Mouse (Mus musculus) fat pad, adult 2 months (tissue): ENCODE data around the gene Sorbs2.
A peak's percentile ranks its signal among the peaks of the same experiment; 100 is the strongest.

Source experiments
- DNase-seq: peaks from one replicate; pipeline ENCODE4 v3.0.0-alpha.2; 2011; ENCODE audit warnings: low read depth, low spot score; ENCODE audit errors: extremely low read depth

Sorbs2 gene

GRCm38 (mm10) chr8:45507634-45508321 is at the start of gene Sorbs2:
Gene Sorbs2 (plus strand): TSS chr8:45507788.
- DNase-seq, result no peak

DNA sequence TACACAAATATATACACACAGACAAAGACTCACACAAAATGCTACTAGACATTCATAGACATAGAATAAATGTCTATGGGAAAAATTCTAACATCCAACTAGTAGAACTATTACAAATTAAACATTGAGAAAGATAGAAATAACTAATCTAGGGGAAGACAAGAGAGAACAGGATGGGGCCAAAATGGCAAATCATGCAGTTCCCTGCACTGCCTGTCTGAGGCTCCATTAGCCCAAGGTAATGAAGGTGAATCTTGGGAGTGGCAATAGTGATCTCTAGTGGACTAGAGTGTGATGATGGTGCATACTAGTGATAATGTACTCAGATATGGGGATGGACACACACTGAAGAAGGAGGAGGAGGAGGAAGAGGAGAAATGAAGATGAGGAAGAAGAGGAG is 49.7 kb upstream of the Sorbs2 start:
- no peak for DNase-seq

- no peak for DNase-seq
Measured at GRCm38 (mm10) chr8:45469006-45469405, 38.6 kb upstream of the Sorbs2 start.

DNA sequence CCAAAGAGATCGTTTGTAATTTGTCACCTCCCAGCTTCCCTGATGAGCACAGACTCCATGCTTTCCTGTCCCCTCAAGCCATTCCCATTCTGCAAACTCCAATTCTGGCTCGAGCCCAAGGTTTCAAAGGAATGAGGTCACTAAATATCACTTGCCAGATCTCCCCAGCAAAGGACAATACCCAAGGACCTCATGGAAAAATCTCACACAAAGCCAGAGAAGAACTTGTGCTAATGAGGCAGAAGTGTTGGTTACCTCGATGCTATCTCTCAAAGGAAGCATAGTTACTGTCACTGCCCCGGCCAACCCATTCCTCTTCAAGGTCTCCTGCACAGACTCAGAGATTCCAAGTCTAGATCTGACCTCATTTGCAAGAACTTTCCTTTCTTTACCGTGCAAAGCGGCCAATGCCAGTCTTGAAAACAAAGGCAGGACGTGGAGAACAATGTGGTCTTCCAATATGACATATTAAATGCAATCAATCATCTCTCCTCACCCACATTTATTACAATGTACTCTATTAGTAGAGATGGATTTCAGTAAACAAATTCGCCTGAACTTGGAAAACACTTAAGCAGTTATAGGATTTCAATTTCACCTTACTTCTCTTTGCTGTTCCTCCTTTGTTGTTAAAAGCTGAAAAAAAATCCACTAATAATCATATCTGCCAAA is 37.9 kb upstream of the Sorbs2 start:
- no peak for DNase-seq

GRCm38 (mm10) chr8:45480886-45481285 is 26.7 kb upstream of the Sorbs2 start:
- DNase-seq, result no peak

GRCm38 (mm10) chr8:45486281-45486680 is 21.3 kb upstream of the Sorbs2 start:
- DNase-seq, result no peak

DNA sequence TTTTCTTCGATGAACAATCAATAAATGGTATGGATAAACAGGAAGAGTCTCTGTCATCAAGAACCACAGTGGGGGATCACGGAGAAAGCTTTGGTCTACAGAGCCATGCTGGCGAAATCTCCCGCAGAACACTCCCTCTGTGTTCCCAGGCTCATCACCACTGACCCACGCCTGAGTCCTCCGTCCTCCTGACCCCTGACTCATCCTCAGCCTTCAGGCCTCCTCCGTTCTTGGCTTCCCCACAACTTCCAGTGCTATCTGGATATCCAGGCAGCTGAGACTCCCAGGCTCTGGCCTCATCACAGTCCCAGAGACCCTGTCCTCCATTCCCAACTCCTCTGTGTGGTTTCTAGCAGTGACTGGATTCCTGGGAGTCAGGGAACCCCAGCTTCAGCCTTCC is 3.6 kb upstream of the Sorbs2 start:
- no peak for DNase-seq

DNA sequence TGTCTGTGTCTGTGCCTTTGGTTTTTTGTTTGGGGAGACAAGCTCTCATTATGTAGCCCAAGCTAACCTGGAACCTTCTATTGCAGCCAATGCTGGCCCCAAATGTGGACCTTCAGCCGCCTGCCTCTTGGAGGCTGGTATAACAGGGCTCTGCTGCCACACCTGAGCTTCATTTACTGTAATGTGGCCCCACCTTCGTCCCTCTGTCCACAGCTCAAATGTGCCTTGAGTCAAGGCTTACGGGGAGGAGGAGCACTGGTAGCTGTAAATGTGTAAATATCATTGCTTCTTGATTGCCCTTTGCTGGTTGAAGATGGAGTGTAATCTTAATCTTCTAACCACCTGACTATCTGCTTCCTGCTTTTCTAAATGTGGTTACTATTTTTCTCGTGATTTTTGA is 1.2 kb upstream of the Sorbs2 start:
- DNase-seq, result no peak

DNA sequence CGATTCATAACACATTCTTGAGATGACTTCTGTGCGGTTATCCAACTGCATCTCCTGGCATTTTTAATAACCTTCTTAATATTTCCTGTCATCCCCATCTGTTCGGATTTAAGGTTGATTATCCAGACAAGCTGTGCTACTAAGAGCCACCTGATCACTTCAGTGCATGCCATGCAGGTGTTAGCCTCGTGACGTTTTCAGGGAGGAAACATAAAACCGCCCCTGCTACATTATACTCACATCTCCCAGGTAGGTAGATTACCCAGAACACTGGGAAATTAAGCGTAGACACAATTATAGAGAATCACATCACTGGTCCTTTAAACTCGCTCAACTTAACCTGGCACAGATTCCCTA is 333 bp upstream of the Sorbs2 start:
- no peak for DNase-seq

DNA sequence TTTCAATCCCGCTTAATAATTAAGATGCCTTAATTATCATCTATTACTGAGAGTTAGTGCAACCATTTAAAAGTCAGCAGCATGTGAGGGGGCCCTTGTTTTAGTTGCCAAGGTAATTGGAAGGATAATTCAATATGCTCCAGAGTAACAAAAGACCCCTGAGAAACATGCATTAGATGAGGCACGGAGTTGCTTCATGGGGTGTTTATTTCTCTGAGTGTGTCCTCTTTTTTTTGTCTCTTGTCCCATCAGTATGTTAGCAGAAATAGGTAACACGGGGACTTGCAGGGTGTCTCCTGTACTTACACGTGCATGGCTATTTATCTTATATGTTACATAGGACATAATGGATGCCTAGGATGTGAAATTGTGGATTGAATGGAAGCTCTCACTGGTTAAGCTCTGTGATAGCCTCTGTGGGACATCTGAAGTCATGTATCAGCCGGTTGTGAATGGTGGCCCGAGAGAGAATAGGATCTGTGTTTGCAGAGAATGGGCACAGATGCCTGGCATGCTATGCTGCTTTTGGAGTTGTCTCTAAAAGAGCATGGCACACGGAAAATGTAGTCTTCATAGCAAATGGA is 1.0 kb downstream of the Sorbs2 start:
- DNase-seq, result no peak

DNA sequence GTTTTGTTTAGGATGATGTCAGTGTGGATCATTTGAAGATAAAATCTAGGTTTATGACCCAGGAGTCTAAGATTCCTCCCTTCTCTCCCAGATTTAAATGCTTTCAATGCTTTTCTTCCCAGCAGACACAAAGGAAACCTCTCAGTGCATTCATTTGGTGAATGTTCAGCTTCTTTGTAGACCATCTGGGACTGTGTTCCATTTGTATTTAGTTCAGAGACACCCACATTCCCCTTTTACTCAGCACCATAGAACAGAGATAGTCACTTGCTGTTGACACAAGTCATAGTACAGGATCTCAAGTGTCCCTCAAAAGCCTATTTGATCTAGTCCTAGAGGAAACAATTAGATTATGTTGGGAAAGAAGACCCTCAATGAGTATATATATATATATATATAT is 4.8 kb downstream of the Sorbs2 start:
- no peak for DNase-seq

DNA sequence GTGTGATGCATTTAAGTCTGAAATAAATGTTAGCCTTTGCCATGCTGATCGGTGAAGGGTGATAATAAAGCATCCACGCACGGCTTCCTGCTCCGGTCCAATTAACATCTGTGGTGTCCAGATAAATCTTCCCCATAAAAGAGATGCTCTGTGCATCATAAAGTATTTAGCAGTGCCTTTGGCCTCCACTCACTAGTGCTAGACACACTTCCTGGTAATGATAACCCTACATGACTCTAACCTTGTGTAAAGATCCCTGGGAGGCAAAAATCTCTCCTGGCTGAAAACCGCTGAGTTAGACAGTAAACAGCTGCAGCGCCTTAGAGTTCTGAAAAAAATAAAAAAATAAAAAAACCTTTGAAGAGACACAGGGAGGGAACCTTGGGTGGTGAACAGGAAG is 14.0 kb downstream of the Sorbs2 start:
- no peak for DNase-seq

- DNase-seq, result peak; percentile 11
Measured at GRCm38 (mm10) chr8:45527708-45528107, 20.1 kb downstream of the Sorbs2 start.

- no peak for DNase-seq
Measured at GRCm38 (mm10) chr8:45528890-45529289, 21.3 kb downstream of the Sorbs2 start.

- DNase-seq, result no peak
Measured at GRCm38 (mm10) chr8:45536578-45536977, 29.0 kb downstream of the Sorbs2 start.

- DNase-seq, result no peak
Measured at GRCm38 (mm10) chr8:45540513-45540912, 32.9 kb downstream of the Sorbs2 start.

DNA sequence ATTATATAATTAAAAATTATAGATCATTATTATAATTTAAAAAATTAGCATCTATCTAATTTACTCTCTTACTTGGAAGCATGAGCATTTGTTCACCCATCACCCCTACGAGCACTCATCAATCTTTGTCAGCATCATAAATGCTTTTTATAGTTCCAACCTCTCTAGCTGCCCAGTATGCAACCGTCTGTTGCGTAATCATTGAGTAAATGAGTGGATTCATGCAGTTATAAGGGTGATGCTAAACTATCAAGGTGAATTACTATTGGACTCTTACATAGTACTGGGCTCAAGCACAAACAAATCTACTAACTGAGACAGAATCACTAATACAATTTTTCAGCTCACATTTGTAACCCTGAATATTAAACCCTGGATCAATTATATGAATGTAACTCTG is 44.6 kb downstream of the Sorbs2 start:
- DNase-seq, result no peak

DNA sequence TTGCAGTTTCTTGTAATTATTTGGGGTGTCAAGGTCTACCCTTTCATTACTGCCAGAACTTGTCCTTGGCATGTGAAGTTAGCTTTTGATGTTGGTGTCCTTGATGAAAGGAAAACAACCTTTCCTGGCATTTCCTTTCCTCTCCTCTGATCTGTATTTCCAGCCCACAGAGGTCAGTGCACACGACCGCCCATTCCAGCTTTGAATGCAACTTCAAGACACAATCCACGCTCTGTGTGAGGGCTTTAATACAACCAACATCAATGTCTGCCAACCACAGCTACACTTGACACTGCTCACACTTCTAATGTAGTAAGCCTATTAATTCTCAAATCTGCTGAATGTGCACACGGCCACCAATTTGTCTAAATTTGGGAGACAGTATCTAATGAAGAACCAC is 47.0 kb downstream of the Sorbs2 start:
- no peak for DNase-seq

DNA sequence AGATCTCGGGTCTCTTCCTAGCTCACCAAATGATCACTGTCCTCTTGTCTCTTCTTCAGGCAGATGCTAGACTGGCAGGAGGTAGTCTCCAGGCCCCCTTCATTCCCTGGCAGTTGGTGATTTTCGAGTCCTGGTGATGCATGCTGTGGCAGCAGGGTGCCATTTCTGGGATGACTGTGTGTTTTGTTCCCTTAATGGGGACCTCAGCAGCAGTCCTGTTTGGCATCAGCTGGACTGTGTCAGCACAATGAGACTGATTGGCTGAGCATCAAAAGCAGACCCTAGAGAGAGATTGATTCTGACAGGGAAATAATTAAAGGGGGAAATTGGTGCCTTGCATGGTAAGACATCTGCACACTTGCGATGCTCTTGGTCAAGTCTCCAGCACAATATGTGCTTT is 50.3 kb downstream of the Sorbs2 start:
- DNase-seq, result no peak

DNA sequence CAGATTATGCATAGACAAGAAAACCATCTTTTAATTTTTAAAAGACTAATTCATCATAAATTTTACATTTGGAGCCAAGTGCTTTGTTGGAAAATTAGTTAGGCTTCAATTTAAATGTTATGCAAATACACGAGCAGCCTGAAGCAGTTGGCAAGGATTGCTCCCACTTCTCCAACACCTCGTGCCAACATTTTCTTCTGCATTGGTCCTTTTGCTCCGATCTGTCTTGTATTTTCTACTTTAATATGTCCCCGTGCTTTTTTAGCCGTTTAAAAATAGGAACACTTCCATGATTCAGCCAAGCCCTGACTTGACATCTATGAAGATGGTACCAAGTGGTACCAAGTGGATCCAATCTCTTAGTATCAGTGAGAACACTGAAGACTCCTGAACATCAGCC is 50.8 kb downstream of the Sorbs2 start:
- no peak for DNase-seq

- DNase-seq, result peak; percentile 46
Measured at GRCm38 (mm10) chr8:45559176-45559820, 51.7 kb downstream of the Sorbs2 start.

DNA sequence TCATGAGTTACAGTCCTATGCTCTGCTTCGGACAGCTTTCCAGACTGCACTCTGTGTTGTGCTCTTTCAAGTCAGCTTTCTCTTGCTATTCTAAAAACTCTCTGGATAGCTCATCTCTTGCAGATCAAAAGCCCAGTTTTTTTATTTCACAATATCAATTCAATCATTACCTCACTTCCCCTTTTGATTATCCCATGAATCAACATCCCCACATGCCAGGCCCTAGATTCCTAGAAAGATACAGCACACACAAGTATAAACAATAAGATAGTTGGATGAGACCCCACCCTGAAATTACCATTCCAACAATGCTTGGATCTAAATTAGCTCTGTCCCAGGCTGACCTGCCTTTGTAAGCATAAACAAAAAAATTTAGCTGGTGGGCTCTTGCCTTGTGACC is 57.6 kb downstream of the Sorbs2 start:
- DNase-seq, result no peak
